Mouse (Mus musculus) testis, adult 2 months (tissue): Measurements from ENCODE around the gene Ldhal6b.

Experiments
- CTCF ChIP-seq: fragments of 200-500 bp; IDR thresholded peaks from 2 replicates; pipeline ENCODE4 v1.5.1; 2012; ENCODE audit warnings: low read depth, mild to moderate bottlenecking, inconsistent platforms, low read length, moderate library complexity; ENCODE audit not compliant: control insufficient read depth, insufficient read depth, insufficient replicate concordance
- POLR2A ChIP-seq: fragments of 200-500 bp; IDR thresholded peaks from 2 replicates; pipeline ENCODE4 v1.6.1; 2012; ENCODE audit warnings: low read depth, mild to moderate bottlenecking, inconsistent platforms, low read length, moderate library complexity; ENCODE audit not compliant: control insufficient read depth

DNA sequence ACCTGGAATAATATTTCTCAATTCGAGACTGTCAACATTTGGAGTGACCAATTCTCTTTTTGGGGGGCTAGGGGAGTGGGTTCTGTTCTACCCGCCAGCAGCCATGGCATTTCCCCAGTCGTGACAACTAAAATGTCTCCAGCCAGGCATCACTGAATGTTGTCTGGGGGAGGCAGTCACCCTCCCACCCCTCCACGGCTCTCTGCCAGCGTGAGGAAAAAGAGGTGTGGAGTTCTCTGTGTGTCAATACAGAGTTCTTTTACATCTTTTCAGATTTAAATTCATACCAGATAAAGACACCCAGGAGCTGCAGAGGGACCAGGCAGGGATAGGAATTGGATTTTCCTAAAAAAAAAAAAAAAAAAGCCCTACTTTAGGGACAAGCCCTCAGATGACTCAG, 22.4 kb downstream of the Ldhal6b start:
- TF ChIP-seq CTCF: no peak
- no peak for TF ChIP-seq POLR2A
